Mouse (Mus musculus): ENCODE data around the gene Zfp612.

The Zfp612 gene

DNA sequence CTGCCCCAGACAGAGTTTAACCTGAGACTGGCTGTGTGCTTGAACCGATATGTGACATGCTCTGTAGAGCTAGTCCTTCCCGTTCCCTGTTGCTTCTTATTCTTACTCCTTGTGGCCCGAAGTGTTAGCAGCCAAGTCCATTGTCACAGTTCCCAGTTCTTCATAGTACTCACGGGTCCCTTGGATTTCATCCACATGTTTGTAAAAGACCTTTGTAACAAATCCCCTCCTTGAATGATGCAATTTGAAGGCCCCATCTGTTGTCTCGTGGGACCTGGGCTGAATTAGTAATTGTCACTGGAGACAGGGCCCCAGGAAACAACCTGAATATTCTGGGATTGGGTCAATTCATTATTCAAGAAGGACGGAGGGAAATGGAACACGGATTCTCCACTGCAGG, 56.0 kb downstream of the Zfp612 start:
- DNase-seq: no peak

DNA sequence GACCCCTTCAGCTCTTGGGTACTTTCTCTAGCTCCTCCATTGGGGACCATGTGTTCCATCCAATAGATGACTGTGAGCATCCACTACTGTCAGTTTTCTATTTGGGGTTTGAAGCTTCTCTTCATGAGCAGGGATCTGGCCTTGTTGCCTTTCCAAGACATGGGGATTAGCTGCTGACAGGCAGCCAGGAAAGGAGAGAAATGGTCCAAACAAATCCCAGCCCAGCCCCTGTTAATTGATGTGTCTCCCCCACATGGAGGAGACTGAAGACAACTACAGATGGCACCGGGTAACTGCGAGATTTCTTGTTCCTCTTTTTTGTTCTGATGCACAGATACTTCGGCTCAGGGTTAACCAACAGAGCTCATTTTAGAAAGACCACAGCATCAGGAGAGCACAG, 60.6 kb downstream of the Zfp612 start:
- no peak for DNase-seq

GRCm38 (mm10) chr8:110140770-110141169, 61.2 kb downstream of the Zfp612 start:
- DNase-seq: no peak
